Mouse (Mus musculus): ENCODE measurements around the gene Vmn1r200.

- TF ChIP-seq POLR2A (IDR thresholded peaks at IDR 0.05; ENCODE audit: control insufficient read depth, extremely low read depth, insufficient read depth, low read length, poor library complexity) = no peak
- TF ChIP-seq CTCF (IDR thresholded peaks at IDR 0.05; ENCODE audit: borderline replicate concordance, control insufficient read depth, extremely low read depth, insufficient read depth, low read length, poor library complexity) = no peak
These were observed 39.4 kb upstream of the Vmn1r200 start for GRCm38 (mm10) chr13:22350813-22351212.

Data from thymus, adult 2 months (tissue).